Mouse (Mus musculus): Measurements from ENCODE around the gene Gm10643. TPM values are rescaled to one million over a fixed set of nuclear protein-coding genes. Genes with fewer than 3 reads are reported as not detected.

Gm10643 gene
- polyA plus RNA-seq, 1 experiment from 2014 or later, result 1.3 TPM

DNA sequence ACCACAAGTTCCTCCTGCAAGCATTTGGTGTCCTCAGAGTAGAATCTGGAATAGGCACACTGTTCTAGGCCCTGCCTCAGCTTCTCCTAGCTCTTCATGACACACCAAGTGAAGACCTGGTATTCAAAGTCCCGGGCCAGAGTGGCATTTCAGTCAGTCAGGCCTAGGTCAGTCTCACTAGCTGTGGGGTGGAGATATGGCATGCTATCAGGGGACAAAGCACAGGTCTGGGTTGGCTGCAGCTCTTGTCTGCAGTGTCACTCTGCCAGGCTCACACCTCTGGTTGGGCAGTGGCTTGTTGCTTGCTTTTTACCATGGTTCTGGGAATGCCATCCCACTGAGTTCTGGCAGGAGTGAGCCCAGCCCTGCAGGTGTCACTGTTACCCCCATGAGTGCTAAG lies 11.5 kb upstream of the Gm10643 start:
- no peaks in the 10 kb centered on the region for H3K27me3 ChIP-seq (replicated peaks; ENCODE audit: insufficient read depth, low read length)
- H3K9ac ChIP-seq (replicated peaks; ENCODE audit: low read depth), result no peak overlapping the region
- ATAC-seq (no peak), DNase-seq (ENCODE audit: low spot score) (no peak)
- peaks cover 5% of the 10 kb centered on the region; the same call in 1 of the 2 replicates for H3K4me1 ChIP-seq (ENCODE audit: insufficient read depth, low read depth, low read length)
- H3K9me3 ChIP-seq (ENCODE audit: low read length), result no peaks in the 10 kb centered on the region
- TF ChIP-seq CTCF (IDR thresholded peaks at IDR 0.05) (no peak), EP300 (IDR thresholded peaks at IDR 0.05) (no peak)
- WGBS, result 83% methylated on average over 1 of the region's 1 CpGs
- H3K36me3 ChIP-seq (ENCODE audit: insufficient read depth, low read length), result peaks cover 9% of the 10 kb centered on the region
- H3K4me3 ChIP-seq (ENCODE audit: low read depth, low read length), result no peak overlapping the region
- H3K27ac ChIP-seq (ENCODE audit: low read length), result no peak overlapping the region
- H3K4me2 ChIP-seq (replicated peaks; ENCODE audit: low read depth, low read length), result no peak overlapping the region

DNA sequence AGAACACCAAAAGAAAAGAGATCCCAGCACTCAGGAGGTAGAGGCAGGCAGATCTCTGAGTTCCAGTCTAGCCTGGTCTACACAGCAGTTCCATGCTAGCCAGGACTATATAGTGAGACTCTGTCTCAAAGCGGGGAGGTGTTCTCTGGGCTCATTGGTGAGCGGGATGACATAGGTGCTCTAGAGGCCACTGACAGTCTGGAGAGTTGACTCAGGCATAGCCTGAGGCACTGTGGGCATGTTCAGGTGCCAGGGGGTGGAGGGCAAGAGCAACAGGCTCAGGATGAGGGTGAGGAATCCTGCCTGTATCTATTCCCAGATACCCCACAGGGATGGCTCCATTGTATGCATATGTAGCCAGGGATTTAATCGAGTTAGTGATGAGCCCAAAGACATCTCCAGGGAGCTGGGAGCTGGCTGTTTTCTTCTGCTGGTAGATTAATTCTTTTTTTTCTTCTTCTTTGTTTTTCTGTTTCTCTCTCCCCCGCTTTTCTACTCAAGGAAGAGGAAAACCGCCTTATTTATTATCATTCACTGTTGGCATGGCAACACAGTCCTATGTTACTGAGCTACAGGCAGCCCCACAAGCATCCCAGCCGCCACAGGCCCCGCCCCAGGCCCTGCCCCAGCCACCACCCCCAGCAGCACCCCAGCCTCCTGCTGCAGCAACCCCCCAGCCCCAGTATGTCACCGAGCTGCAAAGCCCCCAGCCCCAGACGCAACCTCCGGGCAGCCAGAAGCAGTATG lies 8.5 kb upstream of the Gm10643 start:
- no peaks in the 10 kb centered on the region for H3K9me3 ChIP-seq (ENCODE audit: low read length)
- H3K4me2 ChIP-seq (replicated peaks; ENCODE audit: low read depth, low read length), result no peak overlapping the region
- no peak overlapping the region for H3K27ac ChIP-seq (ENCODE audit: low read length)
- no peak overlapping the region for H3K4me3 ChIP-seq (ENCODE audit: low read depth, low read length)
- DNase-seq (ENCODE audit: low spot score) (no peak), ATAC-seq (no peak)
- TF ChIP-seq EP300 (IDR thresholded peaks at IDR 0.05) (no peak), CTCF (IDR thresholded peaks at IDR 0.05) (no peak)
- no peaks in the 10 kb centered on the region; the same call in 1 of the 2 replicates for H3K36me3 ChIP-seq (ENCODE audit: insufficient read depth, low read length)
- peaks cover 18% of the 10 kb centered on the region; the same call in 1 of the 2 replicates for H3K4me1 ChIP-seq (ENCODE audit: insufficient read depth, low read depth, low read length)
- H3K9ac ChIP-seq (replicated peaks; ENCODE audit: low read depth), result no peak overlapping the region
- no peaks in the 10 kb centered on the region for H3K27me3 ChIP-seq (replicated peaks; ENCODE audit: insufficient read depth, low read length)
- WGBS, result 67% methylated on average over 10 of the region's 10 CpGs

DNA sequence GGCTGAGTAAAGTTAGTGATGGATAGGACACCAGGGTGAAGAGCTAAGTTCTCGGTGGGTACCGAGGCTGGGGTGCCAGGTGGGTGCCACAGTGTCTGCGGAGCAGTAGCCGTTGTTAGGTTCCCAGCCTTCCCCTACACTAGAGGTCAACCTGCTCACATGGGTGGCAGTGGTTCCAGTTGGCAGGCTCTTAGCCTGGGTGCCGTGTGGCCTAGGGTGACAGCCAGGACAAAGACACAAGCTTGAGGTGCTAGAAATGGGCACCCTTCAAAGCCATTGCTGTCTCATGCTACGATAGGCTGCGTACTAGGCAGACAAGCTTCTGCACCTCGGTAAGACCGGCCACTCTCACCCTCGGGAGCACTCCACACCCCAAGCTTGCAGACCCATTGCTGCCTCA lies 7.4 kb upstream of the Gm10643 start:
- Histone ChIP-seq H3K27me3 (replicated peaks; ENCODE audit: insufficient read depth, low read length) (no peaks in the 10 kb centered on the region), H3K27ac (ENCODE audit: low read length) (no peak overlapping the region), H3K36me3 (ENCODE audit: insufficient read depth, low read length) (no peaks in the 10 kb centered on the region; the same call in 1 of the 2 replicates), H3K4me3 (ENCODE audit: low read depth, low read length) (no peak overlapping the region), H3K4me1 (ENCODE audit: insufficient read depth, low read depth, low read length) (peaks cover 25% of the 10 kb centered on the region; the same call in 1 of the 2 replicates), H3K9me3 (ENCODE audit: low read length) (no peaks in the 10 kb centered on the region), H3K4me2 (replicated peaks; ENCODE audit: low read depth, low read length) (no peak overlapping the region), H3K9ac (replicated peaks; ENCODE audit: low read depth) (no peak overlapping the region)
- no peak for ATAC-seq
- no peak for DNase-seq (ENCODE audit: low spot score)
- TF ChIP-seq CTCF (IDR thresholded peaks at IDR 0.05), result no peak
- TF ChIP-seq EP300 (IDR thresholded peaks at IDR 0.05), result no peak
- WGBS, result 87% methylated on average over 10 of the region's 10 CpGs

DNA sequence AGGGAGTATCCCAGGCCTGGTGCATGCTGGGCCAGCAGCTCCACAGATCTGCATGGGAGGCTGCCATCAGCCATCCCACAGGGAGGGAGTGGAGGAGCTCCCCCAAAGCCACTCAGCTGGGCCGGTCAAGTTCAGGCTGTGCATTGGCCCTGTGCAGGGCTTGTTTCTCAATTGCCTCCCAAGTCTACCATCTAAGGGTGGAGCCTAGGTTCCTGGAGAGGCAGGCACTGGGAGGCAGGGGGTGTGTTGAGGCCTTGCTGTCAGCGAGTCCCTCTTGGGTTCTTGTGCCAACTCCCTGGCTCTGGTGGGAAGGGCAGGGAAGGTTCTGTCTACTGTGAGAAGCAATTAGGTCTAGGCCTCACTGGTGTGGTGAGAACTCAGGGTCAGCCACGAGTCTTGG lies 7.0 kb upstream of the Gm10643 start:
- Histone ChIP-seq H3K4me1 (ENCODE audit: insufficient read depth, low read depth, low read length) (peaks cover 25% of the 10 kb centered on the region; the same call in 1 of the 2 replicates), H3K9ac (replicated peaks; ENCODE audit: low read depth) (no peak overlapping the region), H3K4me2 (replicated peaks; ENCODE audit: low read depth, low read length) (no peak overlapping the region), H3K4me3 (ENCODE audit: low read depth, low read length) (no peak overlapping the region), H3K36me3 (ENCODE audit: insufficient read depth, low read length) (no peaks in the 10 kb centered on the region; the same call in 1 of the 2 replicates), H3K27ac (ENCODE audit: low read length) (no peak overlapping the region), H3K27me3 (replicated peaks; ENCODE audit: insufficient read depth, low read length) (no peaks in the 10 kb centered on the region), H3K9me3 (ENCODE audit: low read length) (no peaks in the 10 kb centered on the region)
- DNase-seq (ENCODE audit: low spot score), result peak; percentile 51
- WGBS, result 49% methylated on average over 3 of the region's 3 CpGs
- ATAC-seq, result no peak
- no peak for TF ChIP-seq EP300 (IDR thresholded peaks at IDR 0.05)

GRCm38 (mm10) chr8:84070667-84071066 lies 5.7 kb upstream of the Gm10643 start:
- H3K36me3 ChIP-seq (ENCODE audit: insufficient read depth, low read length), result no peaks in the 10 kb centered on the region
- no peak overlapping the region for H3K27ac ChIP-seq (ENCODE audit: low read length)
- H3K4me1 ChIP-seq (ENCODE audit: insufficient read depth, low read depth, low read length), result peaks cover 25% of the 10 kb centered on the region; the same call in 1 of the 2 replicates

DNA sequence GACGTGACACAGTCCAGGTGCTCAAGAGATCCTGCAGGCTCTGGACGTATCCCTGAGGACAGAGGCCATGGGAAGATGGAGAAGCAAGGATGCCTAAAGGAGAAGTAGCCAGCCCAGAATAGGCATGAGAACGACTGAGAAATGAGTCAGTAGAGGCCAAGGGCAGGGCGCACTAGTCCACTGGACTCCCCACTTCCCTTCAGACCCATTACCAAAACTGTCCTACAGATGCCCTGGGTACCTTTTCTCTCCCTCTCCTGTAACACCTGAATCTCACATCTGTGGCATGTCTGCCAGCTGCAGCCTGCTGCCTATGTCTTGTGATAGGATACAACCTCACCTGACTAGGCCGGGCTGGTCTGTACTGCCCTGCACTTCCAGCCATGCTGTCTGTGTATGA lies 5.3 kb upstream of the Gm10643 start:
- TF ChIP-seq EP300 (IDR thresholded peaks at IDR 0.05) (no peak), CTCF (IDR thresholded peaks at IDR 0.05) (no peak)
- DNase-seq (ENCODE audit: low spot score), result no peak
- Histone ChIP-seq H3K4me1 (ENCODE audit: insufficient read depth, low read depth, low read length) (peaks cover 25% of the 10 kb centered on the region; the same call in 1 of the 2 replicates), H3K9ac (replicated peaks; ENCODE audit: low read depth) (no peak overlapping the region), H3K4me2 (replicated peaks; ENCODE audit: low read depth, low read length) (no peak overlapping the region), H3K4me3 (ENCODE audit: low read depth, low read length) (no peak overlapping the region), H3K27ac (ENCODE audit: low read length) (no peak overlapping the region), H3K27me3 (replicated peaks; ENCODE audit: insufficient read depth, low read length) (no peaks in the 10 kb centered on the region), H3K36me3 (ENCODE audit: insufficient read depth, low read length) (no peaks in the 10 kb centered on the region), H3K9me3 (ENCODE audit: low read length) (no peaks in the 10 kb centered on the region)
- ATAC-seq, result no peak
- WGBS, result 77% methylated on average over 5 of the region's 5 CpGs

More at GRCm38 (mm10) chr8:84070667-84071066, 5.7 kb upstream of the Gm10643 start:
- no peak overlapping the region for H3K9ac ChIP-seq (replicated peaks; ENCODE audit: low read depth)
- DNase-seq (ENCODE audit: low spot score), result no peak
- 70% methylated on average over 2 of the region's 2 CpGs for WGBS
- no peaks in the 10 kb centered on the region for H3K27me3 ChIP-seq (replicated peaks; ENCODE audit: insufficient read depth, low read length)
- no peak overlapping the region for H3K4me3 ChIP-seq (ENCODE audit: low read depth, low read length)
- TF ChIP-seq EP300 (IDR thresholded peaks at IDR 0.05), result no peak
- TF ChIP-seq CTCF (IDR thresholded peaks at IDR 0.05), result no peak
- no peak for ATAC-seq
- no peak overlapping the region for H3K4me2 ChIP-seq (replicated peaks; ENCODE audit: low read depth, low read length)
- no peaks in the 10 kb centered on the region for H3K9me3 ChIP-seq (ENCODE audit: low read length)

Data from lung, postnatal 0 days (tissue).